Mouse (Mus musculus) cerebellum, postnatal 4 days (tissue): ENCODE measurements around the gene Cog8.
A peak's percentile ranks its signal among the peaks of the same experiment; 100 is the strongest.
"Not testable (repeated sequence)": the region's sequence is repeated elsewhere in the genome, so short reads cannot be mapped to it uniquely, and the experiment has no call there.

Experiments used
- DNase-seq, 2 experiments: peaks; one replicate each; pipeline ENCODE4 v3.0.0; 2022; ENCODE audit warnings: low spot score in 2 of 2, mixed read lengths in 1 of 2

Cog8 gene

DNA sequence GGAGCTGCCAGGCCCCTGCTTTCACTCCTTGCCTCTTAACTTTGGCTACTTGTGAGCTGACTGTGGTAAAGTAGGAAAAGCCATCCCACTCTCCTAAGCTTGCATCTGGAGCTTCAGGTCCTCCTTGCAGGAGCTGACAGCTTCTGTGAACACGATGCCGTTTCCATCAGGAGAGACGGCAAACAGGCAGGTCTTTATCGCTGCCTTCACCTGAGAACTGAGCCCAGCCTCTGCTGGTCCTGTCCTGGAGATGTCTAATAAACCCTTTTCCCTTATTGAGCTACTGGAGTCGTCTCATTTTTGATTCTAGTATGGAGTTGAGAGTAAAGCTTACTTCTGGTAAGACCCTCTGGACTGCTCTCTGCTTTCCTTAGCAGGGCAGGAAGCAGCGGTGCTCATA lies 11.0 kb downstream of the Cog8 start:
- DNase-seq: no peak

DNA sequence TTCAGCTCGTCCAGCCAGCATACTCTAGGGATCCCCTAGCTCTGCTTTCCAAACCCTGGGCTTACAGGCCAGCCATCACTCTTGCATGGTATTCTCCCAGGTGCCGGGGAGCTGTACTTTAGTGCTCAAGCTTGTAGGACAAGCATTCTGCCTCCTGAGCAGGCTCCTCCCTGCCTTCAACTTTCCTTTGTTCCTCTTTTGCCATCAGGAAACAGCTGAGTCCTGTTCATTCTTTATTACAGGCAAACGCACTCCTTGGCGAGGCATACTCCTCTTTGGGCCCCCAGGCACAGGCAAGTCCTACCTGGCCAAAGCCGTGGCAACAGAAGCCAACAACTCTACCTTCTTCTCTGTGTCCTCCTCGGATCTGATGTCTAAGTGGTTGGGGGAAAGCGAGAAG lies 15.9 kb downstream of the Cog8 start:
- no peak for DNase-seq

DNA sequence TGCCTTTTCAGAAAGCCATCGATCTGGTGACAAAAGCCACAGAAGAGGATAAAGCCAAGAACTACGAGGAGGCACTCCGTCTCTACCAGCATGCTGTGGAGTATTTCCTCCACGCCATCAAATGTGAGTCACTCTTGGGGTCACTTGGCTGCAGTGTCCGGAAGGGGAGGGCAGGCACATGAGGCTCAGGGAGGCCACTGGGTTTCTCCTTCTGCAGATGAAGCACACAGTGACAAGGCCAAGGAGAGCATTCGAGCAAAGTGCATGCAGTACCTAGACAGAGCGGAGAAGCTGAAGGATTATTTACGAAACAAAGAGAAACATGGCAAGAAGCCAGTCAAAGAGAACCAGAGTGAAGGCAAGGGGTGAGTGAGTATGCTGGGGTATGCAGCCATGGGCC lies 19.9 kb downstream of the Cog8 start:
- no peak for DNase-seq

GRCm38 (mm10) chr8:107035641-107036040 lies 20.8 kb downstream of the Cog8 start:
- DNase-seq: no peak

- DNase-seq: not testable (repeated sequence)
Observed at GRCm38 (mm10) chr8:107033609-107034008, 22.9 kb downstream of the Cog8 start.

DNA sequence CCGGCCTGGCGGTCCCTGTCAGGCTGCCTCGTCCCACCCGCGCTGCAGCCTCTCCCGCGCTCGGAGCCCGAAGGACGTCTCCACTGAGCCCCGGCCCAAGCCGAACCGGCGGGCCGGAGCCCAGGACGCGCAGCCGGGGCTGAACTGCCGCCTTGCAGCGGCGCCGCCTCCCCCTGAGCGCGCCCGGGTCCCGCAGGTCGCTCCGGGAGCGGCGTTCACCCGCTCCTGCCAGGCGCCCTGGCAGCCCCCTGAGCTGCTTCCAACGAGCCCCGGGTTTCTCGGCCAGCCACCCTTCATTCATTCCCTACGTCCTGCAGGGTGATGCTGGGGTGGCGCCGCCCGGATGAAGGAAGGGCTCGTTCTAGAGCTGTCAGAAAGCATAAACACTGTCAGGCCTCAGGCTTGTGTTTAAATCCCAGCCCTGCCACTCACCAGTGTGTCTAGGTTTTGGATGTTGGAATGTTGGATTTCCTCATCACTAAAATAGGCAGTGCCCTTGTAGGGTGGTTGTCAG lies 24.9 kb downstream of the Cog8 start:
- no peak for DNase-seq

GRCm38 (mm10) chr8:107030650-107031576 lies 25.6 kb downstream of the Cog8 start, which contains the start of gene Vps4a:
Gene Vps4a, plus strand, starts transcription at chr8:107031222.
- DNase-seq: peak; percentile 94 to 98

DNA sequence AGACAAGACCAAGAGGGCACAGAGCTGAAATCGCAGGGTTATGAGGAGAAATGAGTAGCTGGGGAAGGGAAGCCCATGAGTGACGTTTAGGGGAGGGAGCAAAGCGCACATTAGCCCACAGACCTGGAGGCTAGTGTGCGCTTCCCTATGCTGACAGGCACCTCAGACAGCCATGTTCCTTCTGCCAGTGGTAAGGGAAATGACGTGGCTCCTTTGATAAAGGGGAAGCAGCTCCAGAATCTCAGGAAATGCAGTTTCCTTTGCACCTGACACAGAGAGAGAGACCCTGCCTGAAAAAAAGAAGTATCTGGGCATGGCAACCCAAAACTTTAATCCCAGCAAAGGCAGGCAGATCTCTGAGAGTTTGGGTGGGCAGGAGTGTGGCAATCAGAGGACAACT lies 26.4 kb downstream of the Cog8 start:
- no peak for DNase-seq

DNA sequence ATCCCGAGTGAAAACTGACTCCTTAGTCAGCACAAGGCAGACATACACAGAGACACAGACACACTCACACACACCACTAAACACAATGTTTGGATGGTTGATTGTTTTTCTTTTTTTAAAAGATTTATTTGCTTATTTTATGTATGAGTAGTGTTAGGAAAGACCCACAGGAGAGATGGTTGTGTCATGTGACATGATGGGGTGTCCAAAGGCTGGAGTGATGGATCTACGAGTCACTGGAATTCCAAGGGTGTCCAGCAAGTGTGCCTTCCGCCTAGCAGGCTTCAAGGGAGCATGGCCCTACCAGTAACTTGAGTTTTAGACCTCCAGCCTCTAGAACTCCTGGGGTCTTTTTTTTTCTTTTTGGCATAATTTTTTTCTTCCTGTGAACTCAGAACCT lies 27.2 kb downstream of the Cog8 start:
- no peak for DNase-seq

DNA sequence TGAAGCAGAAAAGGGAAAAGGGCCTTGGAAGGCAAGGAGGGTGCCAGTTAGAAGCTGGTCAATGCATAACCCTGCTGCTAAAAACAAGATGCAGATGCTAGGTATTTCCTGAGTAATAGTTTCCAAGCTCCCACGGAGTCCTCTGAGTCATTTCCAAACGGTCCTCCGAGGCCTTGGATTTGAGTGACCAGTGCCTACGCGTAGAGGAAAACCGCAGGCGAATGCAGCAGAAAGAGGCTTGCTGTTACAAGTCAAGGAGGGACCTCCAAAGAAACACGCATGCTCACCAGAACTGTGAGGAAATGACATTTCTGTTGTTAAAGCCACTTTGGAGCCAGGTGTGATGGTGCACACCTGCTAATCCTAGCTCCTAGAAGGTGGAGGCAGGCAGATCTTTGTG lies 33.0 kb downstream of the Cog8 start:
- no peak for DNase-seq

DNA sequence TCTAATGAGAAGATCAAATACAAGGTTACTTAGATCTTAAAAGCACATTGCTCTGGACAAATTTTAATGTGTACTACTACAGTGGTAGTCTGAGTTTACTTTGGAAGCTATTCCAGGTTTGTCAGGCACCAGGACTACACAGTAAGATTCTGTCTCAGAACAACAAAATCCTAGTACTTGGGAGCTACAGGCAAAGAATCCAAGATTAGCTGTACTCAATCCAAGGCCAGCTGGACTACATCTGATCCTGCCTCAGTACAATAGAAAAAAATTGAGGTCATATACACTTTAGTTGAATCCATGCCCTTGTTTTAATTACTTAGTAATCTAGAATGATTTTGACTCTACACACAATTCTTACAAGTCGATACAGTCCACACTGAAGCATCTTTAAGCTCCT lies 41.6 kb downstream of the Cog8 start:
- no peak for DNase-seq

GRCm38 (mm10) chr8:107012666-107013065 lies 43.8 kb downstream of the Cog8 start:
- no peak for DNase-seq

- no peak for DNase-seq
Observed at GRCm38 (mm10) chr8:107007795-107008194, 48.7 kb downstream of the Cog8 start.

DNA sequence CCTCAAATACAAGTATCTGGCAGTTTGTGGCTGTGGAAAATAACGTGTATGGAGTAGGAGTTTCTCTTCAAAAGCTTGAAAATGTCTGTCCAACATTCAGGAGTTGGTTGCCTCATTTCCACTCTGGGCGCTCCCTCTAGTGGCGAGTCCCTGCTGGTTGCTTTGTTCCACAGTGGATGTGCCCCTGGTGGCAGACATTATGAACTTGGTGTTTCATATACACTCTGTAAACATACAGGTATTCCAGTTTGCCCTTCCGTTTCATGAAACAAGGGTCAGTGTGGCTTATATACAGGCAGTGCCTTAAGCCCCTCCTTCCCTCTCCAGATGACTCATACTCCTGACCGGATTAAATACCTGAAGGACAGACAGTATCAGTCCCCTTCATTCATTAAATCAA lies 54.0 kb downstream of the Cog8 start:
- peak; percentile 80 to 91 for DNase-seq

DNA sequence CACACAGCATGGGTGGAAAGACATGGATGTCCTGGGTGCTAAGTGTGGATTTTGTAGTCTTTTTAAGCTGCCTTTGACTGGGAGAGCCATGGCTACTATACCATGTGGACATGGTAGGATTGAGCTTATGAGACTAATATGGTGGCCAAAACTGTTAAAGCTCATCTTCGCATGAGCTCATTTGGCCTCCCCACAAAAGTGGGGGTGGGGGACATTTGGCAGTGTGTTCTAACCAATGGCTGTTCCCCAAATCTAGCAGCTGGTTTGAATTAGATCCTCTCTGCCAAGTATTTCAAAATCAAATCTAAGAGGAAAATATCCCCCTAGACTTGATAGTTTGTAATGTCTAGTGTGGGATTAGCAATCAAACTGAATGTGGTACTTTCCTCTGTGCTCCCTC lies 57.4 kb downstream of the Cog8 start:
- DNase-seq: peak in 1 of 2 experiments; percentile 5

- DNase-seq: no peak
Observed at GRCm38 (mm10) chr8:106997416-106997815, 59.1 kb downstream of the Cog8 start.

DNA sequence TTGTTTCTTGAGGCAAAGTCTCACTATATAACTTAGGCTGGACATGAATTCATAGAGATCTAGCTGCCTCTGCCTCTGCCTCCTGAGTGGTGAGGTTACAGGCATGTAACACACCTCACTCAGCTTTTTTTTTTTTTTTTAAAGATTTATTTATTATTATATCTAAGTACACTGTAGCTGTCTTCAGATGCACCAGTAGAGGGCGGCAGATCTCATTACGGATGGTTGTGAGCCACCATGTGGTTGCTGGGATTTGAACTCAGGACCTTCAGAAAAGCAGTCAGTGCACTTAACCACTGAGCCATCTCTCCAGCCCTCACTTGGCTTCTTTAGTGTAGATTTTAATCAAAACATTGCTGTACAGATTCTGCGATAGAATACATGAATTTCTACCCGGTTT lies 60.1 kb downstream of the Cog8 start:
- not testable (repeated sequence) for DNase-seq
